Mouse (Mus musculus) brain, embryonic 14.5 days (tissue): ENCODE measurements around the gene Syne2. TPM values are rescaled to one million over a fixed set of nuclear protein-coding genes. Genes with fewer than 3 reads are reported as not detected.

ENCODE experiments used
- DNase-seq: peaks from one replicate; pipeline ENCODE4 v3.0.0-alpha.2; 2011; ENCODE audit warnings: low read depth
- CTCF ChIP-seq: fragments of 200-500 bp; IDR thresholded peaks from 2 replicates; pipeline ENCODE4 v1.5.1; 2012; ENCODE audit warnings: inconsistent platforms, mild to moderate bottlenecking, moderate library complexity, borderline replicate concordance; ENCODE audit not compliant: insufficient read depth, insufficient read length; ENCODE audit errors: extremely low read depth
- POLR2A ChIP-seq: fragments of 200-500 bp; IDR thresholded peaks from 2 replicates; pipeline ENCODE4 v1.6.1; 2012; ENCODE audit warnings: mild to moderate bottlenecking, inconsistent platforms, borderline replicate concordance; ENCODE audit not compliant: poor library complexity, insufficient read depth, insufficient read length, severe bottlenecking; ENCODE audit errors: extremely low read depth
- polyA plus RNA-seq: library from polyadenylated mRNA; depleted of rRNA; stranded (reverse); fragments of >200 nt; gene quantifications from 2 replicates; pipeline ENCODE4 v1.2.3, GENCODE M21; 2012

Gene Syne2
- polyA plus RNA-seq, 1 experiment: 72.9 TPM

DNA sequence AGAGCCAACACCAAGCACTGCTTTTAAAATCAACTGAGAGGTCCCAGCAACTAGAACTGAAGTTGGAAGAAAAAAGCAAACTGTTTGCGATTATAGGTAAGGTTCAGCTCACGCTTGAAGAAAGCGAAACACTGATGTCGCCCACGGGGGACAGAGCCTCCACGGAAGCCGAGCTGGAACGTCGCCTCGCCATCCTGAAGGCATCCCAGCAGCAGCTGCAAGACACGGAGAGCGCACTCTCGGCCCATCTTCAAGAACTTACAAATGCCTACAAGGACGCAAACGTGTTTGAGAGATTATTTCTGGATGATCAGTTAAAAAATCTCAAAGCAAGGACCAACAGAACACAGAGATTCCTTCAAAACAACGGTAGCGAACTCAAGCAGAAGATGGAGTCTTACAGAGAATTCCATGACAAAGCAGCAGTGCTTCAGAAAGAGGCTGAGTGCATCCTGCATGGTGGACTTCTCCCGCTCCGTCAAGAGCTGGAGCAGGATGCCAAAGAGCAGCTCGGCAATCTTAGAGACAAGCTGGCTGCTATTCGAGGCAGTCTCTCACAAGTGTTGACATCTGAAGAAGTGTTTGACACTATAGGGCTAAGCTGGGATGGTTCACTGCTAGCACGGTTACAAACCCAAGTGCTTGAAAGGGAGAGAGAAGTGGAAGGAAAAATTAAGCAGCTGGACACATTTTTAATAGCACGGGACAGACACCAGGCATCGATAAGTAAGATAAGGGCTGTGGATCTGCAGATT is 148.7 kb downstream of the Syne2 start:
- DNase-seq: no peak
- TF ChIP-seq POLR2A (no peak), CTCF (no peak)

DNA sequence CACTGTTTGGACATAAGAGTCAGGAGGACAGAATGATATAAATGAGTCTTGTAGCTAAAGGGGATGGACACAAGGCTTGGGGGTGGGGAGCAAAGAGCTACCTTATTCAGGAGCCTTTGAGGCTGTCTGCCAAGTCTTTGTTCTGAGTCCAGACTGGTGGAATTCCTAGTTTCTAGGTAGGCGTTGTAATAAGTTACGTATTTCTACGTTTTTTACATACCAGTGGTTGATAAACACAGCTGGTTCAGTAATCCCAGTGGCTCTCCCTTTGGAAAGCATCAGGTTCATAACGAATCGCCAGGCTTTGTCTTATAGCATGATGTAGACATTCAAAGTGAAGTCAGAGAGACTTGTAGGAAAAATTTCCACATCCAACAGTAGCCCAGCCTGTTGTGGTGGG is 161.1 kb downstream of the Syne2 start:
- DNase-seq: no peak
- no peak for TF ChIP-seq POLR2A
- TF ChIP-seq CTCF: no peak

DNA sequence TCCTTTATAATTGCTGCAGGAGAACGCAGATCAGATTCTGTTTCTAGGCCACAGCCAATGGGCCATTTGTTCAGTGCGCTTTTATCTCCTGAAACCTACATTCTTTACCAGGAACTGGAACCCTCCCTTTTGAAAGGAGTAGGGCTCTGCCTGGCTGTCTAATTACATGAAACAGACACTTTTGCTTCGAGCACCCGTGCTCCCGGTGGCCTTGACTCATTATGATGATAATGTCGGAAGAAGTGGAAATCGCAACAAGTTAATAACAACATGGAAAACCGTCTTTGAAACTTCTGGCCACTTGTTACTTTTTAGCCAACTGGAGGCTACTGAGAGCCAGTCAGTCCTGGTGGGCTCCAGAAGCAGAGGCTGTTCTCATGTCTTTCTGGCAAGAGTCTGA is 165.4 kb downstream of the Syne2 start:
- TF ChIP-seq CTCF (no peak), POLR2A (no peak)
- peak; percentile 3 for DNase-seq

DNA sequence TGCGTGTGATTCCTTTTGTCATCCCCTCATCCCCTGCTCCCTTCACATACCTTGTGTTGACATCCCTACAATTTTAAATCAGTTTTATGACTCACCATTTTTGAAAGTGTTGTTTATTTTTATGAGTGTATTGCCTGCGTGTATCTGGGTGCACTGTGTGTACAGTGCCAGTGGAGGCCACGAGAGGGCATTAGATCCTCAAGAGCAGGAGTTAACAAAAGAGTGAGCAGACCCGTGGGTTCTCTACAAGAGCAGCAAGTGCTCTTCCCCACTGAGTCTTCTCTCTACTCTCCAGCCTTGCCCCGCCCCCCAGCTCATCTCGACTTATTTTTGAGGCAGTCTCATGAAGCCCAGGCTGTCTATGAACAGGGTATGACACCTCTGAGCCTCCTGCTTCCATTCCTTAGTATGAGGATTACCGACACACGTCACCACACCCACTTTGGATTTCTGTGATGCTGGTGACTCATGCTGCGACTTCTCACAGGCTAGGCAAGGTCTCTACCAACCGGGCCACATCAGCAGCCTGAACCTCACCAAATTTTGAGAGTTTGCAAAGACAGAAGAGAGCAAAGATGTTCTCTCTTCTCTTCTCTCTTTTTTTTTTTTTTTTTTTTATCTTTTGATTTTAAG is 174.4 kb downstream of the Syne2 start:
- no peak for DNase-seq
- TF ChIP-seq CTCF: no peak; the same call in 1 of the 2 replicates
- no peak for TF ChIP-seq POLR2A

DNA sequence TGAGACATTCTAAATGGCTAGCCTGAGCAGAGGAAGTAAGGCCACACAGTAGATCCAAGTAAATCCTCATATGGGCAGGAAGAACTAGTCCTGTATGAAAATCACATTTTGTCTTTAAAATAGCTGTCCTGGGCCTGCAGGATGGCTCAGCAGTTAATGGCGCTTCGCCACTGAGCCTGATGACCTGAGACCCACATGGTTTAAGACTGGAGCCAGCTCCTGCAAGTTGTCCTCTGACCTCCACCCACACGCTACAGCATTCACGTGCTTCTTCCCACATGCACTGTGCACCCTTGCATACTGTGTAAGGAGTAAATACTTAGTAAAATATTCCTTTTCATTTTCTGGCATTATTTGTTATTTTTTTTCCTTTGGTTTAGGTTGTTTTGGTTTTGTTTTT is 175.0 kb downstream of the Syne2 start:
- TF ChIP-seq POLR2A (no peak), CTCF (no peak)
- no peak for DNase-seq

DNA sequence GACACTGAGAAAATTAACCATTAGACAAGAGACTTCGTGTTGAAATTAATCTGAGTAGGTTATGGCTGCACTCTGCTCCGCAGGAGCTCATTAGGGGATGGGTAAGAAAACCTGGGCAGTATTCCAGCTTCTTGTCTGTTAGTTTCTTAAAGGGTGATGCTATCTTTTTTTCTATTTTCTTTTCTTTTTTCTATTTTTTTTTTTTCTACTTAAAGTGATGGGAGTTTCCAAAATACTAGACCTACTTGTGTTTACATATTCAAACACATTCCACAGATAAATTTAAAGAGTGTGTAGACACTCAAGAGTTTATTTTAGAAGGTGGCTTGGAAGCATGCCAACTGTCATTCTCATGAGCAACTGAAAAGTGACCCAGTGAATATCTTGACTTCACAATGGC is 177.2 kb downstream of the Syne2 start:
- TF ChIP-seq CTCF (no peak), POLR2A (no peak)
- DNase-seq: peak; percentile 61

DNA sequence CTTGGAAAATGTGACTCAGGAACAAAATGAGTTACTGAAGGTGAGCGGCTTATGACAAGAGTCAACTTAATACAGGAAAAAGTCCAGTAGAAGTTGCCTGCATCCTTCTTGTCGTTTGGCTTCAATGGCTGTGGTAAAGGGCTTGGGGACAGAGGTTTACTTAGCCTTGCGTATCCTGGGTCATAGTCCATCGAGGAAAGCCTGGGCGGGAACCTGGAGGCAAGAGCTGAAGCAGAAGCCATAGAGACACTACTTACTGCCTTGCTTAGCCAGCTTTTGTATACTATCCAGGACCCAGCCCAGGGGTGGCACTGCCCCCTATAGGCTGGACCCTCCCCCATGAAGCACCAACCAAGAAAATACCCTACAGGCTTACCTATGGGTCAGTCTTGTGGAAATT is 179.6 kb downstream of the Syne2 start:
- DNase-seq: no peak
- no peak for TF ChIP-seq CTCF
- TF ChIP-seq POLR2A: no peak

DNA sequence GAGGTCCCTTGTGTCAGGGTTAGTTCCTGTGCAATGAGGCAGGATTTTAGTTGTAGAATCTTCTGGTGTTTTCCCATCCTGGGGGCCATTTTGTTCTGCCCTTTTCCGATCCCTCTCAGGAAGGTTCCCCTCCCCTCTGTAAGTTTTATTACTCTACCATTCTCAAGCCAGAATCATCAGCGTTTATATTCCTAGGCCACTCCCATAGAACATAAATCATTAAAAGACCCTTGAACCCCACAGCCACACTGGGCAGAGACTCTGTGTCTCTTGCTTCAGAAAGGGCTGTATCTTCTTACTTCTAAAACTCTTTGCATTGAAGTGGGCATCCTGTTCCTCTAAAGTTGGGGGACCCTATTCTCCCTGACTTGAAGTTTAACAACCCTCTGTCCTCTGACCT is 180.5 kb downstream of the Syne2 start:
- no peak for DNase-seq
- TF ChIP-seq POLR2A (no peak), CTCF (no peak)

DNA sequence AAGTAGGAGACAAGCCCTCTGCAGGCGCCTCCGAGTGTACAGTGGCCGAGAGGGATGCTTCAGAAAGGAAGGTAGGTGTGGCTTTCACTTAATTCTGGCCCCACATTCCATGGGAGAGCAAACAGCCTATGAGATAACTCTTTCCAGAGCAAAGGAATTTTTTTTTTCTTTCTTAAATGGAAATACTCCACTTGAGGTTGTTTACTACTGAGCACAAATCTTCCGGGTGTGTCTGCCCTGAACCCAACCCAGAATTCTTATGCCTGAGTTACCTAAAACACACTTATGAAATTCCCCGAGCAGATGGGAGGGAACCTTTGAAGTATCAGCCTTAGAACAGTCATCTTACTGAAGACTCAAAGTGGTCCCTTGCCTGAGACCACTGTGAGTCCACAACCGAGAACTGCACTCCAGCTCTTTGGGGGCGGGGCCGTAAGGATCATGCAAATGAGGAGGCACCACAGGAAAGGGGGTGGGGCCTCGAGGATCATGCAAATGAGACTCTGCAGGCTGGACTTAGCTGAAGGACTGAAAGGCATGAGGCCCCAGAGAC is 186.8 kb downstream of the Syne2 start:
- DNase-seq: peak; percentile 82

DNA sequence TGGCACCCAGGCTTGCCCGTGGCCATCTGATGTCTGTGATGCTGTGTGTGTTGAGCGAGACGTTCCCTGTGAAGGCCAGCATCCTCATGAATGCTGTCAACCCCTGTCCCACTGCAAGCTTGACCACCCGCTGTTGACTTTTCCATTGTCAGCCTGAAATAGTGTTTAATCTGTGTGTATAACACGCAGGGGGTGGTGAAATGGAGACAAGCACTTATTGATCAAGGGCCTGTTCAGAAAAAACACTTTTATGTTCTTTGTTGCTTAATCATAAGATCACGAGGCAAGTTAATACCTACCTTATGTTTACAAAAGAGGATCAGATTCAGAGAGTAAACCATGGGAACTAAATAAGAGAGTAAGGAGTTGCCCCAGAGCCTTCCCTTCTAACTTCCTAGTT is 191.1 kb downstream of the Syne2 start:
- DNase-seq: no peak
- no peak for TF ChIP-seq CTCF
- no peak for TF ChIP-seq POLR2A

More for the DNA sequence above, 186.8 kb downstream of the Syne2 start:
- no peak for TF ChIP-seq POLR2A
- TF ChIP-seq CTCF: no peak

DNA sequence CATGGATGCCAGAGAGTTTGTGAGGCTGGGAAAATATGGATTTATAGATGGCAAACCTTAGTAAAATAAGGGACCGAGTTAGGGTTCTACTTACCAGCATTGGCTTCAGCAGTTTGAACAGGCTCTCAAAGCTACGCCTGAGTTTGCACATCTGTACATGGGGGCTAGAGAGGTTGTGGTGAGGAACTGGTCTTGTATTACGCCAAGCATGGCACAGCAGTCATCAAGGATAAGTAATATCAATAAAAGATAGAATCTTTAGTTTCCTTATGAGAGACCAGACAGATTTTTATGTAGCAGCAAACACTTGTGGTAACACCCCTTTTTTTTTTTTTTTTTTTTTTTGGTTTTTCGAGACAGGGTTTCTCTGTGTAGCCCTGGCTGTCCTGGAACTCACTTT is 194.9 kb downstream of the Syne2 start:
- TF ChIP-seq CTCF (no peak), POLR2A (no peak)
- DNase-seq: no peak
